Mouse (Mus musculus) lung, embryonic 16.5 days (tissue): ENCODE data around the gene Mcam. TPM values are rescaled to one million over a fixed set of nuclear protein-coding genes. Genes with fewer than 3 reads are reported as not detected.

Experiments
- ATAC-seq: fragments of 200-750 bp; cut with Nextera tagmentation; 2 replicates; pipeline ENCODE4 v1.8.0; 2017; ENCODE audit warnings: low read depth, mild to moderate bottlenecking, moderate library complexity
- H3K27ac ChIP-seq: fragments of 300-500 bp; sonication (generic); 2 replicates; pipeline ENCODE4 v1.5.1; 2014; ENCODE audit warnings: mild to moderate bottlenecking, control low read depth, low read length
- H3K27me3 ChIP-seq: fragments of 300-500 bp; sonication (generic); 2 replicates; pipeline ENCODE4 v1.6.1; 2014; ENCODE audit warnings: low read depth, low read length, mixed read lengths; ENCODE audit not compliant: control insufficient read depth, insufficient read depth
- H3K36me3 ChIP-seq: fragments of 300-500 bp; sonication (generic); 2 replicates; pipeline ENCODE4 v1.6.1; 2014; ENCODE audit warnings: low read length; ENCODE audit not compliant: control insufficient read depth, insufficient read depth
- H3K4me1 ChIP-seq: fragments of 300-500 bp; sonication (generic); replicated peaks from 2 replicates; pipeline ENCODE4 v1.6.1; 2014; ENCODE audit warnings: low read length, mixed read lengths; ENCODE audit not compliant: control insufficient read depth, insufficient read depth
- H3K4me2 ChIP-seq: fragments of 300-500 bp; sonication (generic); 2 replicates; pipeline ENCODE4 v1.6.1; 2014; ENCODE audit warnings: low read depth, low read length, control low read depth
- H3K4me3 ChIP-seq: fragments of 300-500 bp; sonication (generic); 2 replicates; pipeline ENCODE4 v1.5.1; 2014; ENCODE audit warnings: mild to moderate bottlenecking, low read length, control low read depth
- H3K9ac ChIP-seq: fragments of 300-500 bp; sonication (generic); 2 replicates; pipeline ENCODE4 v1.6.1; 2014; ENCODE audit warnings: low read length, control low read depth
- H3K9me3 ChIP-seq: fragments of 300-500 bp; sonication (generic); 2 replicates; pipeline ENCODE4 v1.6.1; 2016; ENCODE audit warnings: low read length; ENCODE audit not compliant: control insufficient read depth
- WGBS: fragments of 180-500 bp; shearing (Covaris S2); extraction: QIAGEN DNeasy Blood & Tissue Kit; methylation state at CpG from one replicate; pipeline ENCODE4 v1.1.7; 2014; 5-methylcytosine and 5-hydroxymethylcytosine counted together
- polyA plus RNA-seq: library from polyadenylated mRNA; unstranded; fragments of >200 nt; fragmentation: Nextera tagmentation; extraction: Ambion mirVana; gene quantifications from 2 replicates; pipeline ENCODE4 v1.2.1, GENCODE M21; 2015

Mcam gene
- polyA plus RNA-seq, 1 experiment from 2014 or later, result 99.1 TPM

- no peak for ATAC-seq
- Histone ChIP-seq H3K9me3 (no peaks in the 10 kb centered on the region), H3K4me1 (peaks cover 3% of the 10 kb centered on the region; the same call in 1 of the 2 replicates), H3K9ac (no peak overlapping the region), H3K4me2 (no peak overlapping the region), H3K36me3 (no peaks in the 10 kb centered on the region), H3K27ac (no peak overlapping the region), H3K27me3 (no peaks in the 10 kb centered on the region), H3K4me3 (no peak overlapping the region)
- WGBS, result 86% methylated on average over 4 of the region's 4 CpGs
Observed at GRCm38 (mm10) chr9:44116182-44116581, 18.1 kb upstream of the Mcam start.

GRCm38 (mm10) chr9:44119011-44119410 lies 15.3 kb upstream of the Mcam start:
- H3K9ac ChIP-seq, result no peak overlapping the region

GRCm38 (mm10) chr9:44119948-44120465 lies 14.3 kb upstream of the Mcam start:
- Histone ChIP-seq H3K4me1 (no peaks in the 10 kb centered on the region), H3K4me2 (no peak overlapping the region), H3K9me3 (no peaks in the 10 kb centered on the region), H3K27me3 (no peaks in the 10 kb centered on the region), H3K27ac (no peak overlapping the region), H3K9ac (no peak overlapping the region), H3K36me3 (no peaks in the 10 kb centered on the region), H3K4me3 (no peak overlapping the region)
- no peak for ATAC-seq
- WGBS, result 54% methylated on average over 8 of the region's 8 CpGs

More at GRCm38 (mm10) chr9:44119011-44119410, 15.3 kb upstream of the Mcam start:
- WGBS, result 51% methylated on average over 5 of the region's 5 CpGs
- no peak overlapping the region for H3K4me2 ChIP-seq
- no peak for ATAC-seq
- no peak overlapping the region for H3K4me3 ChIP-seq
- no peaks in the 10 kb centered on the region for H3K36me3 ChIP-seq
- no peak overlapping the region for H3K27ac ChIP-seq
- peaks cover 2% of the 10 kb centered on the region; the same call in 1 of the 2 replicates for H3K4me1 ChIP-seq
- no peaks in the 10 kb centered on the region for H3K9me3 ChIP-seq
- H3K27me3 ChIP-seq, result no peaks in the 10 kb centered on the region

GRCm38 (mm10) chr9:44124317-44124716 lies 10.0 kb upstream of the Mcam start:
- 72% methylated on average over 6 of the region's 6 CpGs for WGBS
- ATAC-seq, result no peak
- no peaks in the 10 kb centered on the region for H3K9me3 ChIP-seq

GRCm38 (mm10) chr9:44125026-44125425 lies 9.2 kb upstream of the Mcam start:
- H3K4me1 ChIP-seq, result peaks cover 28% of the 10 kb centered on the region
- no peak overlapping the region for H3K27ac ChIP-seq
- ATAC-seq, result no peak
- no peak overlapping the region for H3K4me2 ChIP-seq
- H3K27me3 ChIP-seq, result no peaks in the 10 kb centered on the region
- no peaks in the 10 kb centered on the region for H3K36me3 ChIP-seq
- no peak overlapping the region for H3K9ac ChIP-seq
- WGBS, result 32% methylated on average over 5 of the region's 5 CpGs
- H3K9me3 ChIP-seq, result no peaks in the 10 kb centered on the region
- no peak overlapping the region for H3K4me3 ChIP-seq

More at GRCm38 (mm10) chr9:44124317-44124716, 10.0 kb upstream of the Mcam start:
- H3K4me3 ChIP-seq, result no peak overlapping the region
- no peaks in the 10 kb centered on the region for H3K36me3 ChIP-seq
- H3K4me2 ChIP-seq, result no peak overlapping the region
- H3K27me3 ChIP-seq, result no peaks in the 10 kb centered on the region
- H3K27ac ChIP-seq, result no peak overlapping the region
- peaks cover 25% of the 10 kb centered on the region for H3K4me1 ChIP-seq
- no peak overlapping the region for H3K9ac ChIP-seq

GRCm38 (mm10) chr9:44125546-44126428 lies 8.5 kb upstream of the Mcam start:
- peak overlapping the region; percentile 3; the same call in 1 of the 2 replicates for H3K9ac ChIP-seq
- H3K36me3 ChIP-seq, result no peaks in the 10 kb centered on the region
- H3K9me3 ChIP-seq, result no peaks in the 10 kb centered on the region
- no peaks in the 10 kb centered on the region for H3K27me3 ChIP-seq
- peak; percentile 31; the same call in 1 of the 2 replicates for ATAC-seq
- H3K4me3 ChIP-seq, result no peak overlapping the region
- WGBS, result 18% methylated on average over 18 of the region's 18 CpGs
- H3K27ac ChIP-seq, result 0 out of 2 replicates have a peak overlapping the region, but pooled peaks have one; percentile 8
- peaks cover 35% of the 10 kb centered on the region for H3K4me1 ChIP-seq
- H3K4me2 ChIP-seq, result 0 out of 2 replicates have a peak overlapping the region, but pooled peaks have one; percentile 3

GRCm38 (mm10) chr9:44126746-44127145 lies 7.5 kb upstream of the Mcam start:
- Histone ChIP-seq H3K4me3 (no peak overlapping the region), H3K27me3 (no peaks in the 10 kb centered on the region), H3K4me2 (no peak overlapping the region), H3K36me3 (no peaks in the 10 kb centered on the region), H3K4me1 (peaks cover 39% of the 10 kb centered on the region), H3K9ac (no peak overlapping the region), H3K9me3 (no peaks in the 10 kb centered on the region), H3K27ac (peak overlapping the region; percentile 65; the same call in 1 of the 2 replicates)
- no peak for ATAC-seq
- 82% methylated on average over 3 of the region's 3 CpGs for WGBS

- peak overlapping the region; percentile 35; the same call in 1 of the 2 replicates for H3K9ac ChIP-seq
- ATAC-seq, result no peak
- H3K4me2 ChIP-seq, result no peak overlapping the region
- H3K9me3 ChIP-seq, result no peaks in the 10 kb centered on the region
- peaks cover 39% of the 10 kb centered on the region for H3K4me1 ChIP-seq
- no peaks in the 10 kb centered on the region for H3K27me3 ChIP-seq
- H3K4me3 ChIP-seq, result no peak overlapping the region
- H3K36me3 ChIP-seq, result no peaks in the 10 kb centered on the region
- H3K27ac ChIP-seq, result peak overlapping the region; percentile 65
- WGBS, result 38% methylated on average over 3 of the region's 3 CpGs
Observed at GRCm38 (mm10) chr9:44127351-44127801, 6.9 kb upstream of the Mcam start.

GRCm38 (mm10) chr9:44129633-44130032 lies 4.6 kb upstream of the Mcam start:
- H3K4me1 ChIP-seq, result peaks cover 51% of the 10 kb centered on the region
- H3K27ac ChIP-seq, result peak overlapping the region; percentile 93
- H3K4me3 ChIP-seq, result peak overlapping the region; percentile 50
- WGBS, result 2% methylated on average over 9 of the region's 9 CpGs
- H3K9ac ChIP-seq, result peak overlapping the region; percentile 70
- H3K36me3 ChIP-seq, result no peaks in the 10 kb centered on the region
- H3K4me2 ChIP-seq, result peak overlapping the region; percentile 82
- no peaks in the 10 kb centered on the region for H3K9me3 ChIP-seq
- H3K27me3 ChIP-seq, result peaks cover 7% of the 10 kb centered on the region
- ATAC-seq, result peak; percentile 20
